Comparison of ENCODE assay signal across 22 mouse cellular contexts in genomic region chr2:18955671-18956070, GRCm38 (mm10). TPM values are rescaled to one million over a fixed set of nuclear protein-coding genes. Genes with fewer than 3 reads are reported as not detected.
DNase-seq lines count a peak whose midpoint lies in the region; ATAC-seq lines count a peak whose summit lies in the region.
"Had no signal": no experiment of that assay in that cellular context is flagged by ENCODE, and none has a peak within 500 bp of the region (broad histone marks: within the 10 kb centered on the region; RNA-seq: fewer than 3 reads in every experiment).

No protein-coding gene starts in this region.

- H3K9ac ChIP-seq in liver, embryonic 15.5 days: no peak overlapping the region
- H3K9ac ChIP-seq: hindbrain, embryonic 14.5 days; limb, embryonic 15.5 days; neural tube, embryonic 15.5 days had no signal

- 50% methylated on average over 13 of the region's 13 CpGs for WGBS in liver, embryonic 15.5 days (ENCODE audit: insufficient replicate concordance)

- no peak overlapping the region for H3K4me3 ChIP-seq in liver, embryonic 15.5 days (replicated peaks)
- H3K4me3 ChIP-seq: erythroblast, embryonic 14.5 days; limb, embryonic 15.5 days; neural tube, embryonic 15.5 days had no signal

- no peaks in the 10 kb centered on the region for H3K9me3 ChIP-seq in liver, embryonic 15.5 days (replicated peaks)
- H3K9me3 ChIP-seq: limb, embryonic 15.5 days; neural tube, embryonic 15.5 days had no signal

- H3K4me2 ChIP-seq in liver, embryonic 15.5 days: peak overlapping the region; percentile 49
- H3K4me2 ChIP-seq: hindbrain, embryonic 14.5 days; limb, embryonic 15.5 days; neural tube, embryonic 15.5 days had no signal

- H3K27me3 ChIP-seq in liver, embryonic 15.5 days: no peaks in the 10 kb centered on the region
- H3K27me3 ChIP-seq: limb, embryonic 15.5 days; neural tube, embryonic 15.5 days had no signal

- no peaks in the 10 kb centered on the region for H3K36me3 ChIP-seq in liver, embryonic 15.5 days (replicated peaks)
- H3K36me3 ChIP-seq: limb, embryonic 15.5 days; neural tube, embryonic 15.5 days had no signal

- DNase-seq in CD4-positive, CD25-positive, alpha-beta regulatory T cell, adult 2 months (ENCODE audit: low read depth, low spot score): peak; percentile 52
- peak; percentile 45 for DNase-seq in thymus, postnatal 4 days
- DNase-seq in thymus, postnatal 0 days (ENCODE audit: low spot score): no peak
- no peak for DNase-seq in right cerebral cortex, adult 2 months (ENCODE audit: low spot score in 2 of 2)
- DNase-seq in adrenal gland, postnatal 25 days: no peak
- DNase-seq: adrenal gland, adult 2 months; cerebellum, adult 9-10 months; gastrocnemius, postnatal 10 days; kidney, adult 9 months; kidney, postnatal 25 days; midbrain, embryonic 14.5 days; right cerebral cortex, postnatal 4 days had no signal

- H3K4me1 ChIP-seq in liver, embryonic 15.5 days (replicated peaks): peaks cover 91% of the 10 kb centered on the region

- no peak for ATAC-seq in CD4-positive, CD25-positive, alpha-beta regulatory T cell, adult 4 months
- no peak for ATAC-seq in liver, embryonic 15.5 days (ENCODE audit: insufficient read depth)
- no peak for ATAC-seq in cerebellum, adult (ENCODE audit: insufficient number of reproducible peaks, low FRiP score, low TSS enrichment)
- ATAC-seq: forebrain, embryonic 14.5 days; lung, postnatal 0 days had no signal

- peak overlapping the region; percentile 53 for H3K27ac ChIP-seq in liver, embryonic 15.5 days (replicated peaks)
- H3K27ac ChIP-seq: hindbrain, embryonic 14.5 days; limb, embryonic 15.5 days; neural tube, embryonic 15.5 days had no signal

RNA-seq across cellular contexts. Expression of gene Pip4k2a, which starts 42.3 kb away (rescaled TPM):
- 10 to 100 TPM; 23.7 to 25.2 TPM for polyA plus RNA-seq in CD4-positive, CD25-positive, alpha-beta regulatory T cell, adult 4 months (2017; shearing (Covaris generic))
- 51.2 and 53.7 TPM in 2 replicates for polyA plus RNA-seq in thymus, postnatal 0 days (2015; fragmentation: Nextera tagmentation; extraction: Ambion mirVana)
- polyA plus RNA-seq in liver, embryonic 15.5 days (2015; fragmentation: Nextera tagmentation; extraction: Ambion mirVana): 16.9 and 17.8 TPM in 2 replicates
- 39.3 and 40.0 TPM in 2 replicates for total RNA-seq in adrenal gland, postnatal 25 days (2021)

RNA-seq across cellular contexts. Expression of gene 4930426L09Rik, which starts 42.5 kb away (rescaled TPM):
- under 1 TPM; 0.30 to 0.57 TPM for polyA plus RNA-seq in CD4-positive, CD25-positive, alpha-beta regulatory T cell, adult 4 months (2017; shearing (Covaris generic))
- 1.0 and 1.4 TPM in 2 replicates for polyA plus RNA-seq in thymus, postnatal 0 days (2015; fragmentation: Nextera tagmentation; extraction: Ambion mirVana)
- 0.15 and 0.17 TPM in 2 replicates for polyA plus RNA-seq in liver, embryonic 15.5 days (2015; fragmentation: Nextera tagmentation; extraction: Ambion mirVana)
- 0.62 and 1.1 TPM in 2 replicates for total RNA-seq in adrenal gland, postnatal 25 days (2021)
- total RNA-seq: common myeloid progenitor, adult 5-6 weeks had no signal
- polyA plus RNA-seq: erythroblast, embryonic 14.5 days had no signal

Comparison
In these comparisons a context has a peak if more than half of its experiments do, and no peak if none do; other contexts are left out.
1. DNase-seq: peak in CD4-positive, CD25-positive, alpha-beta regulatory T cell, adult 2 months (single experiment) and thymus, postnatal 4 days (single experiment); none in thymus, postnatal 0 days (single experiment), right cerebral cortex, adult 2 months (0 of 2) and adrenal gland, postnatal 25 days (single experiment).